Mouse (Mus musculus): Measurements from ENCODE around the gene Wwtr1.

Wwtr1 gene

DNA sequence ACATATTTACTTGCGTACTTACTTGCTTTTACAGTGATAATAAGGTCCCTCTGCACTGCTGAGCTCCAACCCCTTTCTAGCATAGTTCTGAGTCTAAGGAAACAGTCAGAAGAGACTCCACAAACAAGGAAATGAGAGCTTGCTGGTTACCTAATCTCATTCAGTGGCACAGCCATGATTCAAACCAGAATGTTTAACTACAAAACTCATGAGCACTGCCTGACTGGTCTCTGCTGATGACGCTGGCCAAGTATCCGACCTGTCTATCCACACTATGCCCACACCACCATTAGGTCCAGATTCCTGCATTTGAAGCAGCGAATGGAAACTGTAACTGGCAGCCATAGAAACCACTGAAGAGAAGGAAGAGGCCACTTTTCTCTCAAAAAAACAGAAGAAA lies 18.3 kb downstream of the Wwtr1 start:
- DNase-seq, result no peak

DNA sequence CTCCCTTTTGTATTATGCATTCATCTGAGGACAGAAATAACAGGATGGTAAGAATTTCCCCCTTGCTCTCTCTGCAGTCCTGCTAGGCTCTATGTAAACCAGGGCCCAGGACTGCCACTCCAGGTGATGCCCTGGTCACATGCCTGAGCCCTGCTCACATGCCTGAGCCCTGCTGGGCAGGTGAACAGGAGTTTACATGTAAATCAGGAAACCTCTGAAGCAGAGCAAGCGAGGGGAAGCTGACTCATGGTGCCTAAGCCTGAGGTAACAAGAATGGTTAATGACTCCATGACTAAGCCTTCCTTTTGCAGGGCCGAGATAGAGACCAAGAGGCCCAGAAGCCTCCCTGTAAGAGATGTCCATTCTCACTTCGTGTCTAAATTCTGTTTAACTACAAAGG lies 20.1 kb downstream of the Wwtr1 start:
- no peak for DNase-seq

- no peak for DNase-seq
These were observed 20.8 kb downstream of the Wwtr1 start for GRCm38 (mm10) chr3:57554890-57555239.

DNA sequence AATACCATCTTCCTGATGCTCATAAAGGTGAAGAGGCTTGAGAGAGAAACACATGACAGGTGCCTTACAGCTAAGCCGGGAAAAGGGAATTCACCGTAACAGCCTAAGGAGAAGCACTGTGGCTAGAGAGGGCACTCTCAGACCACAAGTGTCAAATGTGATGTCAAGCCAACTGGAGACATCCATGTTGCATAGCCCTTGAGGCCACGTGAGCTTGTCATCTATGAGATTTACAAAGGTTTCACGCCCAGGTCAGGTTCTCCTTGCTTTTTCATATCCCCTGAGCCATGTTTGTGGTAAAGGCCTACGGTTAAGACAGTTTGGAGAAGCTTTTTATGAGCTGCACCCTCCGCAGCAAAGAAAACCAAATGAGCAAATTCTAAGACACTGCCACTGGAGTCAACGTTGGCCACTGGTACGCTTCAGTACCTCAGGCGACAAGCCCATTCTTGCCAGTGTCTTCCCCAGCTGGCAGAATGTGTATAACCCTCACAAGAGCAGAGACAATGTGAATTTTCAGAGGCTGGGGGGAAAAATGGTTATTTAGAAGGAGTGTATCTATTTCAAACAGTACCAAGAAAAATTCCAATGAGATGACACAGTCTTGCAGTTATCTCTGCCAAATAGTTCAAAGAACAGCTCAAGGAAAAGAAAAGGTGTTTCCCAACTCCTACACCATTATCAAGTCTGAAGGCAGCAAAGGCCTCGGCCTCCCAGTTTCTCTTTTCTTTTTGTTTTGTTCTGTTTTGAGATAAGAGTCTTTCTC lies 21.4 kb downstream of the Wwtr1 start:
- DNase-seq, result no peak

DNA sequence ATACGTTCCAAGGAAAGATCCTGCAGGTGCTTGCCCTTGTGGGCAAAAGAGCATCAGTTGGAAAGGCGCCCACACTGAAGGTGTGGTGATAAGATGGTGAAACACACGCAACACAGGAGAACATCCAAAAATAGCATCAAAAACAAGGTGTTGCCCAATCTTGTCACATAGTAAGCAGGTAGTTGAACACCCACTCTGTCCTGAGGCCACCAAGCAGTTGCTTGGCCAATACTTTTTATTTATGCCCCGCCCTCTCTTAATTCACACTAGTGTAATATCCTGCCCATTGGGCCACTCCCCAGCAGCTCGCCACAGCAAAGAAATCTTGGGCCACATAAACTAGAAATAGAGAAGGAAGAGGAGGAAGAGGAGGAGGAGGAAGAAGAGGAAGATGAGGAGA lies 22.6 kb downstream of the Wwtr1 start:
- DNase-seq, result no peak

DNA sequence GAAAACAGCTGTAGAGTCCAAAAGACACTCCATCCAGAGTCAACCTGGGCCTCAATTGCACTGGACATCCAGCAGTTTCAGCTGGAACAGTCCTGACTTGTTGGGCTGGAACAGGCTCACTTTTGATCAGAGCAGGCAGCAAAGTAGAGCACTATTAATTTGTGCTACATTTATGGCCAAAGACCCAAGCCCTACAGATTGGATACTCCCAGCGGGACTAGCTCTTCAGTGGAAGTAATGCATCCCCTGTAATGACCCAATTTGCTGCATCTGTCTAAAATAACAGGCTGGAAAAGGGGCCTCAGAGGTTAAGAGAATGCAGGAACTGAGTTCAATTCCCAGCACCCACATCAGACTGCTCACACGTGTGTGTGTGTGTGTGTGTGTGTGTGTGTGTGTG lies 24.5 kb downstream of the Wwtr1 start:
- no peak for DNase-seq

- no peak for DNase-seq
These were observed 25.1 kb downstream of the Wwtr1 start for GRCm38 (mm10) chr3:57550468-57551185.

GRCm38 (mm10) chr3:57544154-57544553 lies 31.6 kb downstream of the Wwtr1 start:
- DNase-seq, result no peak

DNA sequence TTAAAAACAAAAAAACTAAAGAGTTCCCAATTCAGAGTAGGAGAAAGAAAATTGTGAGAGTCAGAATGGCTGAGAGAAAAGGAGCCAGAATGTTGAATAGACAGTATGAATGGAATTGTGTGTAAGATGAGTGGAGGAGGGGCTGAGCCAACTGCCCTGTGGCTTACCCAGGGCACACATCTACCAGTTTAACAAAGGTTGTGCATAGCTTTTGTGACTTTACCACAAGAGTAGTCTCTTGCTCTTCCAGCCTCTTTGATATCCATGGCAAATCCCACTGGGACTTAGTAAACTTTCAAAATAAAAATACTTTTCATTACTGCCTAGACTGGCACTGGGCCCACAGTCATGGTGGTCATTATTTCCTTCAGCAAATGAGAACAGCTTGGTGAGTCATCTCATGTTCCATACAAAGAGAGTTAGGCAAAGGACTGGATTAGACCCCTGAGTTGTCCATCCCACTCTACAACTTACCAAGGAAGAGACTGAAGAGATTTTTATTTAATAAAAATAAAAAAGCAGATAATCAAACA lies 32.8 kb downstream of the Wwtr1 start:
- DNase-seq, result no peak

DNA sequence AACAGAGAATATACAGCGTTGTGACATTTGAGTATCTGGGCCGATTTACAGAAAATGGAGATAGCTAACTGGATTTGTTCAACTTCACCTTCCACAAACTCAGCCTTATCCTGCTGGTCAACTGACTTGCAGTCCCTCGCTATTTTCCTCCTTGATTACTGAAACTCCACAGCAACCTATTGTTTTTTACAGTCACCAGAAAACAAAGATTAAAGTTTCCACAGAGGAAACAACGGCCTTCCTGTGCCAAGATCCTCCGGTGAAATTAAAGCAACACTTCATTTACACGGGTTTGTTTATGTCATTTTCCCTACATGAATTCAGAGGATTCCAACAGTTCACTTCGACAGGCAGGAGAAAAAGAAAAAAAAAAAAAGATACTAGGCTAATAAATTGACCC lies 34.5 kb downstream of the Wwtr1 start:
- no peak for DNase-seq

- no peak for DNase-seq
These were observed 35.2 kb downstream of the Wwtr1 start for GRCm38 (mm10) chr3:57540474-57540873.

DNA sequence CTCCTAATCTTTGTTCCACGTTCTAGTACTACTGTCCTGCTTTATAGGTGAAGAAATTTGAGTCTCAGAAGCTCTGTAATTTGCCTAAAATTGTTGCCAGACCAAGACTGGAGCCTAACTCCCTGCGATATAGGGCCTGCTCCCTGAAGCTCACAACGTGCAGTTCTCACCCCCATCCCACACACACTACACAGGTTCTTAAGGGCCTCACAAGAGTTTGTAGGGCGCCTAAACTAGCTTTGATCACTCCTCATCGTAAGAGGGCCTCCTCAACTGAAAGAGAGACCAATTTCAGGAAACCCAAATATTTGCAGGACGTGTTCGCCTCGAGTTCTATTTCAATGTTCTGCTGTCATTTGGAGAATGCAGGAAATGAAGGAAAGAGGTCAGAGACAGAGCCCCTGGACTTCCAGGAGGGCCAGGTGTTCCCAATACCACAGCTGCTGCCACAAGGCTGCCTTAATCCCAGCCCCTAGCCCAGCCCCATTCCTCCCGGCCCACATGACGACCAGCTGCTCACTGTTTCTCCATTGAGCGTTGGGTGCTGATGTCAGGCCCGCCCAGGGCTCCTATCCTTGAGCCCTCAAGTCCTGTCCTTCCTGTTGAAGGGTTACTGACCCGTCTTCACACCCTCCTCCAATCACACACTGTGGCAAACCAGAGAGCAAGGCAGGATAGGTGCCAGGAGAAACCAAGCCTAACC lies 40.1 kb downstream of the Wwtr1 start:
- DNase-seq, result peak; percentile 25

DNA sequence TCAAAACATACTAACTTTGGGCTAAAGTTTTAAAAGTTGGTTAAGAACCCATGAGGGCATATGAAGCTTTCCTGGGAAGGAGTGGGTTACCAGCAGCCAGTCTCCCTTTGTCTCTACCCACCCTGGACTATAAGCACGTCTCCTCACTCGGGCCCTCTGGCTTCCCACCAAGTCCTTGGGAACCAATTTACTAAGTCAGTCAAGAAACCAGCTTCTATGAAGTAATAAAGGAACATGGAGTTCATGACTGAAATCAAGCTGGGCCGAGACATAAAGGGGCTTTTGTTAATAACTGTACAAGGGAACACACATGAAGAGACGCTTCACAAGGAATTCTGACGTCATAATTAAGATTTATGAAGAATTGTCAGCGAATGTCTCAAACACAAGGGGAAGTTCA lies 41.3 kb downstream of the Wwtr1 start:
- no peak for DNase-seq

DNA sequence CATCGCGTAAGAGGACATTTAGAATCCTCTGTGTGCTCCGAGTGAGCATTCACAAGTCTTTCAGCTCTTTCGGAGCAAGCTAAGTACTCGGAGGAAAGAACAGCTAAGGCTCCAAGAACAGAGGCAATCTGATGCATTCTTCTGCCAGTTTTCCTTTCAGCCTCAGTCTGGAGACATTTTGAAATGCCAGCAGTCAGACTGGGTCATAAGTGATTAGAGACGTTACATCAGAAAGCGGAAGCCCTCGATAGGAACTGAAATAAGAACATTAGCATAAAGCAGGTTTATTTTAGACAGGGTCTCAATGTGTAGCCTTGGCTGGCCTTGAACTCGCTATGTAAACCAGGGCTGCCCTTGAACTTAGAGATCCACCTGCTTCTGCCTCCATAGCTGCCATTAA lies 41.8 kb downstream of the Wwtr1 start:
- no peak for DNase-seq

GRCm38 (mm10) chr3:57532991-57533725 lies 42.6 kb downstream of the Wwtr1 start:
- no peak for DNase-seq

DNA sequence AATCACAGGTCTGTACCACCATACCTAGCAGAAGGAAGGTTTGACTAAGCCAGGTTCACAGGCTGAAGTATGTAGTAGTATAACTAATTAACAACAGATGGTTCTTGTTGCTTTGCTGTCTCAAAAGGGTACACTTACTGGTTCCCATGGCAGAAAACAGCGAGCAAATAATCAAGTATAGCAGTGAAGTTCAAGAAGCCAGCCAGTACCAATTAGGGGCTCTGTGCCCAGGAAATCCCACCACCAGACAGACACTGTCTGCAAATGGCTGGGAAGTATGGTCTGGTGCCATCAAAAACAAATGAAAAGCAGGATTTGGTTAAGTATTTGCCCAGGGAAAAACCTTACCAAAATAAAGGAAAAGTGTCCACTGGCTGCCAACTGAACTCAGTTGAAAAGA lies 44.9 kb downstream of the Wwtr1 start:
- no peak for DNase-seq

DNA sequence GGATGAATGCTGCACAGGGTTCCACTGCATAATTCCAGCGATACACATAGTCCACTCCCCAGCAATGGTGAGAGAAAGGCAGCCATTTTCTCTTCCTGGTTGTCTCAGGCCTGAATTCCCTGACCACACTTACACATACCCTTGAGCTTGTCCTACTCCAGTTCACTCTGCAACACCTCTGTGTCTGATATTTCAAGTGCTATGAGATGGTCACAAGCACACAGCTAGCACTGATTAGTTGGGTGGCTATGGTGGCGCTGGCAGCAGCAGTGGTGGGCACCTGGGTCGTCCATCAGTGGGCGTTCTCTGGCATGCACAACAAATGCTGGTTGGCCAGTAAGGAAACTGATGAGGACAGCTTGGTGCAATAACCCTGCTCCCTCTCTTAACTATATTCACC lies 45.5 kb downstream of the Wwtr1 start:
- DNase-seq, result no peak

- DNase-seq, result no peak
These were observed 48.6 kb downstream of the Wwtr1 start for GRCm38 (mm10) chr3:57527154-57527553.

GRCm38 (mm10) chr3:57523093-57523492 lies 52.6 kb downstream of the Wwtr1 start:
- no peak for DNase-seq

- no peak for DNase-seq
These were observed 53.8 kb downstream of the Wwtr1 start for GRCm38 (mm10) chr3:57521876-57522275.

- no peak for DNase-seq
These were observed 55.7 kb downstream of the Wwtr1 start for GRCm38 (mm10) chr3:57519995-57520394.

GRCm38 (mm10) chr3:57516146-57516545 lies 59.6 kb downstream of the Wwtr1 start:
- no peak for DNase-seq

- no peak for DNase-seq
These were observed 60.7 kb downstream of the Wwtr1 start for GRCm38 (mm10) chr3:57515044-57515443.

Data from embryo, embryonic 11 days (tissue).